Mouse (Mus musculus): Measurements from ENCODE around the gene Prox1.
A peak's percentile ranks its signal among the peaks of the same experiment; 100 is the strongest.

GRCm38 (mm10) chr1:190169911-190170818, at the start of gene Prox1:
- TF ChIP-seq CTCF (IDR thresholded peaks at IDR 0.05; ENCODE audit: low read depth, low read length) (no peak), POLR2A (IDR thresholded peaks at IDR 0.05; ENCODE audit: extremely low read depth, insufficient read depth, low read length) (peak; percentile 82)

All from liver, adult 2 months (tissue).